Mouse (Mus musculus): Measurements from ENCODE around the gene Ddx28.

GRCm38 (mm10) chr8:106052510-106053089, 40.9 kb upstream of the Ddx28 start:
- no peak for TF ChIP-seq CTCF (IDR thresholded peaks at IDR 0.05; ENCODE audit: low read depth)
- no peak for TF ChIP-seq EP300 (IDR thresholded peaks at IDR 0.05; ENCODE audit: low read depth)
